Mouse (Mus musculus): ENCODE data around the gene Ppp6r3. TPM values are rescaled to one million over a fixed set of nuclear protein-coding genes. Genes with fewer than 3 reads are reported as not detected.

Ppp6r3 gene
- polyA plus RNA-seq, 1 experiment from 2014 or later, result 43.1 TPM

DNA sequence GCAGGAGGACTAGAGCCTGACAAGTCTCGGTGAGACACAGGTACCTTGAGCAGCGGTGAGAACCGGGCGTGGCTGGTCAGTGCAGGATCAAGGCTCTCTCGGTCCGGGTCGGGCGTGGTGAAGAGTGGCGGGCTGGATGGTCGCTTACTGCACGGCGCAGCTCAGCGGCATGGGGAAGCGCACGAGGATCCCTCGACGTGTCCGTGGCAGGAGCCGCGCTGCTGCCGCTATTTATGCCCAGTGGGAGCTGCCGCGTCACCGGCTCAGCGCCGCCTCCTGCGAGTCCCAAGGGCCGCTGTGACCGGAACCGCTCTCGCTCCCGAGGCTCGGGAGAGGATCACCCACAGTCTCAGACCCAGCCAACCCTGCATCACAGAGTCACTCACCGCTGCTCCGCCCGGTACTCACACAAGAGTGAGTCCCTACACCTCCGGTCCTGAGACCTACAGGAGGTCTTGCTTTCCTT is 161.2 kb downstream of the Ppp6r3 start, which contains the start of gene Gal:
Gal (minus strand) TSS at position 277 of the 466 bp plus-strand sequence.
- 4% methylated on average over 37 of the region's 37 CpGs for whole genome bisulfite sequencing
- peak; percentile 60 for ATAC-seq
- Histone ChIP-seq H3K36me3 (ENCODE audit: control insufficient read depth, insufficient read depth, low read length) (no peaks in the 10 kb centered on the region), H3K9ac (ENCODE audit: low read depth, low read length) (peak within 1 kb of the TSS; percentile 58), H3K4me1 (ENCODE audit: control insufficient read depth, insufficient read depth, low read length) (peaks cover 10% of the 10 kb centered on the region), H3K9me3 (ENCODE audit: control insufficient read depth, low read length) (no peaks in the 10 kb centered on the region), H3K4me2 (ENCODE audit: low read depth, low read length) (peak within 1 kb of the TSS; percentile 80), H3K27ac (ENCODE audit: low read length) (no peak within 1 kb of the TSS), H3K4me3 (ENCODE audit: low read length) (peak within 1 kb of the TSS; percentile 41), H3K27me3 (replicated peaks; ENCODE audit: control insufficient read depth, insufficient read depth, low read length) (peaks cover 24% of the 10 kb centered on the region)

DNA sequence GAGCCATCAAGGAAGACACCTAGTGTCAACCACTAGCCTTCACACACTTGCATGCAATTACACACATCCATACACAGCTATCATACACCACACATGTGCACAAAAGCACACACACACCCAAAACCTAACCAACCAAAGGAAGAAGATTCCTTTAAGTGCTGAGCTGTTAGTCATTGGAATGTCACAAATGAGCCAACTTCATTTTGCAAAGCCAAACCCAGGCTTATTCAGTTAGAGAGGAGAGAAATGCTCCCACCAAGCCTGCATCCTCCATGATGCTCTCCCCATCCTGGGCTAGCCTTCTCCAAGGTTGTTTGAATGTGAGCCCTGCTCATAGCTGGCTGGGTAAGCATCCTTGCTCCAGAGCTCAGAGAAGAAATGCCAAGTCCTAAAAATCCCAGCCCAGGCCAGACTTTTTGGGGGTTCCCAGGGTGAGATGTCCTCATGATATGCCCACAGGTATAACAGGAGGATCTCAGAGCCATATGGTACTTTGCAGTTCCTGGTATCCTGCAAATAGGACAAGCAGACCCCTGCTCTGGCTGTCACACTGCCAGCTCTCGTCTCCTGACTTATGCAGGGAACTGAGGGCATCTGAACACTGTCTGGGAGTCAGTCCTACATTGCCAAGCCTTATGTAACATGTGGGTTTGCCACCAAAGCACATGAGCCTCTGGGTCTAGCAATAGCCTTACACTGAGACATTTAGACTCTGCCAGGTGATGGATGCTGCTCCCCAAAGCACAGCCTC is 169.8 kb downstream of the Ppp6r3 start:
- no peaks in the 10 kb centered on the region for H3K27me3 ChIP-seq (replicated peaks; ENCODE audit: control insufficient read depth, insufficient read depth, low read length)
- 56% methylated on average over 1 of the region's 1 CpGs for WGBS
- H3K4me1 ChIP-seq (ENCODE audit: control insufficient read depth, insufficient read depth, low read length), result no peaks in the 10 kb centered on the region
- no peak overlapping the region for H3K4me2 ChIP-seq (ENCODE audit: low read depth, low read length)
- no peak for ATAC-seq
- no peaks in the 10 kb centered on the region for H3K36me3 ChIP-seq (ENCODE audit: control insufficient read depth, insufficient read depth, low read length)
- 0 out of 2 replicates have a peak, but pooled peaks cover 5% of the 10 kb centered on the region for H3K9me3 ChIP-seq (ENCODE audit: control insufficient read depth, low read length)
- H3K9ac ChIP-seq (ENCODE audit: low read depth, low read length), result no peak overlapping the region
- H3K4me3 ChIP-seq (ENCODE audit: low read length), result no peak overlapping the region
- no peak overlapping the region for H3K27ac ChIP-seq (ENCODE audit: low read length)

Other genes with a start within 250 kb of the Ppp6r3 start
- gene Tesmin, start 186.9 kb downstream of the Ppp6r3 start, polyA plus RNA-seq (2015; fragmentation: Nextera tagmentation; extraction: Ambion mirVana), result 0.16 and 0.43 TPM in 2 replicates
- gene Gal, start 161.2 kb downstream of the Ppp6r3 start, polyA plus RNA-seq (2015; fragmentation: Nextera tagmentation; extraction: Ambion mirVana), result 16.7 and 17.7 TPM in 2 replicates
- gene Lrp5, start 110.8 kb upstream of the Ppp6r3 start, polyA plus RNA-seq (2015; fragmentation: Nextera tagmentation; extraction: Ambion mirVana), result 4.2 and 4.4 TPM in 2 replicates
- 53.8 and 65.6 TPM in 2 replicates for gene 1810055G02Rik, start 132.5 kb upstream of the Ppp6r3 start, polyA plus RNA-seq (2015; fragmentation: Nextera tagmentation; extraction: Ambion mirVana)
- 16.5 and 17.7 TPM in 2 replicates for gene Kmt5b, start 191.7 kb upstream of the Ppp6r3 start, polyA plus RNA-seq (2015; fragmentation: Nextera tagmentation; extraction: Ambion mirVana)

All from intestine, embryonic 16.5 days (tissue).